Mouse (Mus musculus): ENCODE data around the gene Elane. TPM values are rescaled to one million over a fixed set of nuclear protein-coding genes. Genes with fewer than 3 reads are reported as not detected.

Elane gene
- polyA plus RNA-seq, 1 experiment from 2014 or later = 0.92 TPM

- peak overlapping the region; percentile 23; the same call in 1 of the 2 replicates for H3K4me3 ChIP-seq (ENCODE audit: low read depth, low read length)
- H3K9ac ChIP-seq (replicated peaks; ENCODE audit: low read depth) = 0 out of 2 replicates have a peak overlapping the region, but pooled peaks have one; percentile 3
- peaks cover 21% of the 10 kb centered on the region; the same call in 1 of the 2 replicates for H3K4me1 ChIP-seq (ENCODE audit: insufficient read depth, low read depth, low read length)
- H3K4me2 ChIP-seq (replicated peaks; ENCODE audit: low read depth, low read length) = peak overlapping the region; percentile 50
- no peak for TF ChIP-seq EP300 (IDR thresholded peaks at IDR 0.05)
- TF ChIP-seq CTCF (IDR thresholded peaks at IDR 0.05) = no peak
- no peak overlapping the region for H3K27ac ChIP-seq (ENCODE audit: low read length)
- peak; percentile 51 for DNase-seq (ENCODE audit: low spot score)
- no peaks in the 10 kb centered on the region for H3K36me3 ChIP-seq (ENCODE audit: insufficient read depth, low read length)
- H3K27me3 ChIP-seq (replicated peaks; ENCODE audit: insufficient read depth, low read length) = peaks cover 35% of the 10 kb centered on the region
- no peaks in the 10 kb centered on the region for H3K9me3 ChIP-seq (ENCODE audit: low read length)
- WGBS = 11% methylated on average over 34 of the region's 35 CpGs
- no peak for ATAC-seq
These were observed 32.4 kb downstream of the Elane start for GRCm38 (mm10) chr10:79918231-79919078.

GRCm38 (mm10) chr10:79919251-79919849 lies 33.3 kb downstream of the Elane start:
- Histone ChIP-seq H3K27ac (ENCODE audit: low read length) (no peak overlapping the region), H3K4me2 (replicated peaks; ENCODE audit: low read depth, low read length) (peak overlapping the region; percentile 50), H3K4me3 (ENCODE audit: low read depth, low read length) (peak overlapping the region; percentile 10; the same call in 1 of the 2 replicates), H3K9ac (replicated peaks; ENCODE audit: low read depth) (no peak overlapping the region), H3K9me3 (ENCODE audit: low read length) (no peaks in the 10 kb centered on the region), H3K36me3 (ENCODE audit: insufficient read depth, low read length) (no peaks in the 10 kb centered on the region), H3K27me3 (replicated peaks; ENCODE audit: insufficient read depth, low read length) (peaks cover 35% of the 10 kb centered on the region), H3K4me1 (ENCODE audit: insufficient read depth, low read depth, low read length) (peaks cover 21% of the 10 kb centered on the region; the same call in 1 of the 2 replicates)
- no peak for TF ChIP-seq EP300 (IDR thresholded peaks at IDR 0.05)
- ATAC-seq (no peak), DNase-seq (ENCODE audit: low spot score) (peak; percentile 46)
- WGBS = 9% methylated on average over 20 of the region's 21 CpGs

GRCm38 (mm10) chr10:79920056-79920890 lies 34.2 kb downstream of the Elane start:
- DNase-seq (ENCODE audit: low spot score) = no peak
- H3K27ac ChIP-seq (ENCODE audit: low read length) = no peak overlapping the region
- H3K36me3 ChIP-seq (ENCODE audit: insufficient read depth, low read length) = no peaks in the 10 kb centered on the region
- H3K9ac ChIP-seq (replicated peaks; ENCODE audit: low read depth) = no peak overlapping the region
- TF ChIP-seq EP300 (IDR thresholded peaks at IDR 0.05) = no peak
- no peak for TF ChIP-seq CTCF (IDR thresholded peaks at IDR 0.05)
- H3K4me1 ChIP-seq (ENCODE audit: insufficient read depth, low read depth, low read length) = peaks cover 21% of the 10 kb centered on the region; the same call in 1 of the 2 replicates
- H3K9me3 ChIP-seq (ENCODE audit: low read length) = no peaks in the 10 kb centered on the region
- WGBS = 25% methylated on average over 26 of the region's 26 CpGs
- H3K27me3 ChIP-seq (replicated peaks; ENCODE audit: insufficient read depth, low read length) = peaks cover 35% of the 10 kb centered on the region
- H3K4me2 ChIP-seq (replicated peaks; ENCODE audit: low read depth, low read length) = no peak overlapping the region
- H3K4me3 ChIP-seq (ENCODE audit: low read depth, low read length) = no peak overlapping the region
- no peak for ATAC-seq

GRCm38 (mm10) chr10:79920958-79921535 lies 35.0 kb downstream of the Elane start, which contains the start of gene R3hdm4:
TSS of gene R3hdm4 (minus strand) at chr10:79921208.
- Histone ChIP-seq H3K27me3 (replicated peaks; ENCODE audit: insufficient read depth, low read length) (peaks cover 35% of the 10 kb centered on the region), H3K36me3 (ENCODE audit: insufficient read depth, low read length) (no peaks in the 10 kb centered on the region), H3K27ac (ENCODE audit: low read length) (no peak within 1 kb of the TSS), H3K4me2 (replicated peaks; ENCODE audit: low read depth, low read length) (peak within 1 kb of the TSS; percentile 27; the same call in 1 of the 2 replicates), H3K4me1 (ENCODE audit: insufficient read depth, low read depth, low read length) (peaks cover 19% of the 10 kb centered on the region; the same call in 1 of the 2 replicates), H3K9ac (replicated peaks; ENCODE audit: low read depth) (no peak within 1 kb of the TSS), H3K9me3 (ENCODE audit: low read length) (no peaks in the 10 kb centered on the region), H3K4me3 (ENCODE audit: low read depth, low read length) (no peak within 1 kb of the TSS)
- 6% methylated on average over 27 of the region's 41 CpGs for WGBS
- no peak for ATAC-seq
- no peak for DNase-seq (ENCODE audit: low spot score)
- TF ChIP-seq EP300 (IDR thresholded peaks at IDR 0.05) (no peak), CTCF (IDR thresholded peaks at IDR 0.05) (no peak)

- Histone ChIP-seq H3K9me3 (ENCODE audit: low read length) (no peaks in the 10 kb centered on the region), H3K4me3 (ENCODE audit: low read depth, low read length) (no peak overlapping the region), H3K9ac (replicated peaks; ENCODE audit: low read depth) (no peak overlapping the region), H3K4me1 (ENCODE audit: insufficient read depth, low read depth, low read length) (peaks cover 20% of the 10 kb centered on the region; the same call in 1 of the 2 replicates), H3K27me3 (replicated peaks; ENCODE audit: insufficient read depth, low read length) (peaks cover 35% of the 10 kb centered on the region), H3K4me2 (replicated peaks; ENCODE audit: low read depth, low read length) (peak overlapping the region; percentile 27; the same call in 1 of the 2 replicates), H3K36me3 (ENCODE audit: insufficient read depth, low read length) (no peaks in the 10 kb centered on the region), H3K27ac (ENCODE audit: low read length) (no peak overlapping the region)
- WGBS = 5% methylated on average over 33 of the region's 34 CpGs
- no peak for ATAC-seq
- TF ChIP-seq CTCF (IDR thresholded peaks at IDR 0.05) (no peak), EP300 (IDR thresholded peaks at IDR 0.05) (no peak)
- no peak for DNase-seq (ENCODE audit: low spot score)
These were observed 35.5 kb downstream of the Elane start for GRCm38 (mm10) chr10:79921572-79921971.

Measured in lung, postnatal 0 days (tissue).